Mouse (Mus musculus): ENCODE measurements around the gene Ntng2.

- TF ChIP-seq POLR2A (IDR thresholded peaks at IDR 0.05; ENCODE audit: borderline replicate concordance, low read depth, low read length) (no peak), CTCF (IDR thresholded peaks at IDR 0.05; ENCODE audit: low read depth, low read length) (no peak)
Measured at GRCm38 (mm10) chr2:29262436-29262915, 9.7 kb upstream of the Ntng2 start.
